ENCODE assay signal across 8 mouse cellular contexts in genomic region chr2:102185069-102185950, GRCm38 (mm10). TPM values are rescaled to one million over a fixed set of nuclear protein-coding genes. Genes with fewer than 3 reads are reported as not detected.
DNase-seq lines count a peak whose midpoint lies in the region; ATAC-seq and TF ChIP-seq lines count a peak whose summit lies in the region.

No protein-coding gene starts in this region.

- H3K27ac ChIP-seq in embryonic facial prominence, embryonic 15.5 days (replicated peaks), result peak overlapping the region; percentile 95
- peak overlapping the region; percentile 83 for H3K27ac ChIP-seq in intestine, embryonic 14.5 days (ENCODE audit: low read depth)
- H3K27ac ChIP-seq in lung, embryonic 15.5 days, result peak overlapping the region; percentile 95
- H3K27ac ChIP-seq in stomach, embryonic 15.5 days, result peak overlapping the region; percentile 94

- peaks cover 12% of the 10 kb centered on the region for H3K4me1 ChIP-seq in G1E (ENCODE audit: insufficient read depth, low read depth, low read length)
- H3K4me1 ChIP-seq in embryonic facial prominence, embryonic 15.5 days, result peaks cover 49% of the 10 kb centered on the region
- peaks cover 13% of the 10 kb centered on the region; the same call in 1 of the 2 replicates for H3K4me1 ChIP-seq in intestine, embryonic 14.5 days (replicated peaks; ENCODE audit: control insufficient read depth, insufficient read depth, low read length)
- peaks cover 39% of the 10 kb centered on the region for H3K4me1 ChIP-seq in lung, embryonic 15.5 days
- peaks cover 18% of the 10 kb centered on the region for H3K4me1 ChIP-seq in stomach, embryonic 15.5 days

- DNase-seq in frontal cortex, postnatal 25 days (ENCODE audit: low spot score in 2 of 2), result no peak
- no peak for DNase-seq in G1E (ENCODE audit: low spot score)
- peak; percentile 84 for DNase-seq in intestine, embryonic 14.5 days (ENCODE audit: low spot score)
- DNase-seq in frontal cortex, postnatal 36 days (ENCODE audit: low spot score in 2 of 2), result no peak

- H3K36me3 ChIP-seq in G1E (replicated peaks), result no peaks in the 10 kb centered on the region
- no peaks in the 10 kb centered on the region for H3K36me3 ChIP-seq in embryonic facial prominence, embryonic 15.5 days
- no peaks in the 10 kb centered on the region for H3K36me3 ChIP-seq in intestine, embryonic 14.5 days (ENCODE audit: control insufficient read depth, insufficient read depth, low read length)
- no peaks in the 10 kb centered on the region for H3K36me3 ChIP-seq in lung, embryonic 15.5 days
- no peaks in the 10 kb centered on the region for H3K36me3 ChIP-seq in stomach, embryonic 15.5 days

- H3K4me3 ChIP-seq in G1E (ENCODE audit: low read depth, low read length), result peak overlapping the region; percentile 71
- H3K4me3 ChIP-seq in embryonic facial prominence, embryonic 15.5 days (replicated peaks), result peak overlapping the region; percentile 86
- H3K4me3 ChIP-seq in intestine, embryonic 14.5 days (ENCODE audit: low read depth, low read length), result peak overlapping the region; percentile 73
- peak overlapping the region; percentile 91 for H3K4me3 ChIP-seq in lung, embryonic 15.5 days
- H3K4me3 ChIP-seq in stomach, embryonic 15.5 days (replicated peaks), result peak overlapping the region; percentile 83

- H3K9me3 ChIP-seq in G1E (replicated peaks), result 0 out of 2 replicates have a peak, but pooled peaks cover 3% of the 10 kb centered on the region
- H3K9me3 ChIP-seq in embryonic facial prominence, embryonic 15.5 days (replicated peaks), result no peaks in the 10 kb centered on the region
- H3K9me3 ChIP-seq in intestine, embryonic 14.5 days (ENCODE audit: control insufficient read depth, low read length), result no peaks in the 10 kb centered on the region
- no peaks in the 10 kb centered on the region for H3K9me3 ChIP-seq in lung, embryonic 15.5 days
- H3K9me3 ChIP-seq in stomach, embryonic 15.5 days, result no peaks in the 10 kb centered on the region

- TF ChIP-seq CTCF in G1E (IDR thresholded peaks at IDR 0.05; ENCODE audit: low read depth, low read length), result no peak

- peak overlapping the region; percentile 71 for H3K4me2 ChIP-seq in embryonic facial prominence, embryonic 15.5 days (replicated peaks)
- peak overlapping the region; percentile 76 for H3K4me2 ChIP-seq in intestine, embryonic 14.5 days (ENCODE audit: low read length)
- peak overlapping the region; percentile 66 for H3K4me2 ChIP-seq in lung, embryonic 15.5 days
- peak overlapping the region; percentile 76 for H3K4me2 ChIP-seq in stomach, embryonic 15.5 days

- H3K27me3 ChIP-seq in G1E (ENCODE audit: insufficient read depth, low read length), result peaks cover 48% of the 10 kb centered on the region
- no peaks in the 10 kb centered on the region for H3K27me3 ChIP-seq in embryonic facial prominence, embryonic 15.5 days
- H3K27me3 ChIP-seq in intestine, embryonic 14.5 days (replicated peaks; ENCODE audit: control insufficient read depth, insufficient read depth, low read length), result no peaks in the 10 kb centered on the region
- no peaks in the 10 kb centered on the region for H3K27me3 ChIP-seq in lung, embryonic 15.5 days
- no peaks in the 10 kb centered on the region for H3K27me3 ChIP-seq in stomach, embryonic 15.5 days (replicated peaks)

- H3K9ac ChIP-seq in embryonic facial prominence, embryonic 15.5 days, result peak overlapping the region; percentile 80
- H3K9ac ChIP-seq in intestine, embryonic 14.5 days (ENCODE audit: low read length), result peak overlapping the region; percentile 77
- H3K9ac ChIP-seq in lung, embryonic 15.5 days, result peak overlapping the region; percentile 79
- peak overlapping the region; percentile 64 for H3K9ac ChIP-seq in stomach, embryonic 15.5 days

- WGBS in embryonic facial prominence, embryonic 15.5 days, result under 1% methylated on average over 24 of the region's 24 CpGs
- WGBS in intestine, embryonic 14.5 days, result 1% methylated on average over 24 of the region's 24 CpGs
- WGBS in lung, embryonic 15.5 days, result under 1% methylated on average over 24 of the region's 24 CpGs
- WGBS in stomach, embryonic 15.5 days, result 2% methylated on average over 24 of the region's 24 CpGs

- peak; percentile 35; the same call in 1 of the 2 replicates for ATAC-seq in frontal cortex, adult (ENCODE audit: low TSS enrichment)
- ATAC-seq in G1E (ENCODE audit: extremely low read depth, insufficient number of reproducible peaks, low FRiP score, poor library complexity, severe bottlenecking), result no peak
- ATAC-seq in embryonic facial prominence, embryonic 15.5 days (ENCODE audit: insufficient number of reproducible peaks, low FRiP score, low TSS enrichment, low read depth), result peak; percentile 34
- ATAC-seq in intestine, embryonic 14.5 days (replicated peaks; ENCODE audit: low FRiP score, low TSS enrichment, low read depth), result no peak
- peak; percentile 52; the same call in 1 of the 2 replicates for ATAC-seq in lung, embryonic 15.5 days (ENCODE audit: borderline replicate concordance, extremely low read depth, low FRiP score, low TSS enrichment)
- ATAC-seq in stomach, embryonic 15.5 days (ENCODE audit: insufficient read depth, low FRiP score, low read depth), result no peak

RNA-seq across cellular contexts. Expression of gene Ldlrad3, which starts 0.9 kb away (rescaled TPM):
- total RNA-seq in G1E (2014; fragmentation: Nextera tagmentation), result not detected in 2 replicates
- 0.17 and 0.38 TPM in 2 replicates for total RNA-seq in G1E (2017)
- 0.01 TPM in 1 of 2 replicates, not detected in the other for polyA plus RNA-seq in G1E (2012)
- polyA plus RNA-seq in embryonic facial prominence, embryonic 15.5 days (2015; fragmentation: Nextera tagmentation; extraction: Ambion mirVana), result 52.3 and 59.9 TPM in 2 replicates
- 31.0 and 33.7 TPM in 2 replicates for polyA plus RNA-seq in intestine, embryonic 14.5 days (2014; fragmentation: Nextera tagmentation; extraction: Ambion mirVana)
- 43.8 and 48.5 TPM in 2 replicates for polyA plus RNA-seq in lung, embryonic 15.5 days (2015; fragmentation: Nextera tagmentation; extraction: Ambion mirVana)
- 39.1 and 44.8 TPM in 2 replicates for polyA plus RNA-seq in stomach, embryonic 15.5 days (2015; fragmentation: Nextera tagmentation; extraction: Ambion mirVana)

Comparison
In these comparisons a context has a peak if more than half of its experiments do, and no peak if none do; other contexts are left out.
1. ATAC-seq: peak in frontal cortex, adult (single experiment), embryonic facial prominence, embryonic 15.5 days (single experiment) and lung, embryonic 15.5 days (single experiment); none in G1E (single experiment), intestine, embryonic 14.5 days (single experiment) and stomach, embryonic 15.5 days (single experiment).
2. RNA of gene Ldlrad3, which starts 0.9 kb away (polyA plus RNA-seq): 52.3 to 59.9 TPM in embryonic facial prominence, embryonic 15.5 days, 43.8 to 48.5 TPM in lung, embryonic 15.5 days, 39.1 to 44.8 TPM in stomach, embryonic 15.5 days and 31.0 to 33.7 TPM in intestine, embryonic 14.5 days; 0.01 TPM in G1E; every median in the first group is over 10 times any median in the second.
3. Peak in every context shown above with its lines, with median percentiles within 50 percentile points of each other: H3K4me3 ChIP-seq, H3K27ac ChIP-seq, H3K4me2 ChIP-seq and H3K9ac ChIP-seq.